Mouse (Mus musculus) heart, postnatal 0 days (tissue): ENCODE data around the gene Tmem135.

Experiments
- CTCF ChIP-seq: IDR thresholded peaks from 2 replicates; pipeline ENCODE4 v1.5.1; 2016; ENCODE audit warnings: antibody characterized with exemption, control low read depth, low read depth
- EP300 ChIP-seq: IDR thresholded peaks from 2 replicates; pipeline ENCODE4 v1.6.1; 2016; ENCODE audit warnings: antibody characterized with exemption, low read depth

DNA sequence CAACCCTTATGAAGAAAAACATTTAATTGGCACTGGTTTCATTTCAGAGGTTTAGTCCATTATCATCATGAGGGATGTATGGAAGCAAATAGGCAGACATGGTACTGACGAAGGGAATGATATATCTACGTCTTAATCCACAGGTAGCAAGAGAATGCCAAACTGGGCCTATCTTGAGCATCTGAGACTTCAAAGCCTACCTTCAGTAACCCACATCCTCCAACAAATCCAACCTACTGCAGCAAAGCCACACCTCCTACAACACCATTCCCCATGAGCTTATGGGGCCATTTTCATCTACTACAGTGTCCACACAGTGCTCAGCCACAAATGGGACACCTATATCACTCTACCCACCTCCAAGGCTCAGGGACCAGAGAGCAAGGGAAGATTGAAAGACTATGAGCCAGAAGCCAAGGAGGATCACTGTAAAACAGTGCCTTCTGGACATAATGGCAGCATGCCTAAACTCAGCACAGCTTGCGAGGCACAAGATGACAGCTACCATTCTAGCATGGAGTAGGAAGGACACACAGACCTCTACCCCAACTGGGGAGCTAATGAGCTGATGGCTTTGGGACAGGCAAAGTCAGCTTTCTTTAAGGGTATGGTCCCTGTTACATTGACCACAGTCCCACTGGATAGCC lies 171.4 kb downstream of the Tmem135 start:
- no peak for TF ChIP-seq CTCF
- no peak for TF ChIP-seq EP300
